Mouse (Mus musculus) megakaryocyte, adult 5-6 weeks (primary cell): ENCODE results near the gene Ccdc155. TPM values are rescaled to one million over a fixed set of nuclear protein-coding genes. Genes with fewer than 3 reads are reported as not detected.
"Not testable (repeated sequence)": the region's sequence is repeated elsewhere in the genome, so short reads cannot be mapped to it uniquely, and the experiment has no call there.

Source experiments
- ATAC-seq: 2 replicates; pipeline ENCODE4 v1.8.0; 2016; ENCODE audit warnings: mild to moderate bottlenecking, inconsistent platforms; ENCODE audit not compliant: poor library complexity, severe bottlenecking
- total RNA-seq, 2 experiments: library from RNA; stranded (forward) in 1 of 2; stranded (reverse) in 1 of 2; fragments of 153-499, 151-499 nt in 1 of 2; fragments of 221-1000, 200-1000 nt in 1 of 2; gene quantifications; 2 replicates each; pipeline versions ENCODE4 v1.2.3 to v1.2.4; 2015 to 2017

Gene Ccdc155
- total RNA-seq, 2 experiments from 2014 or later: not detected

DNA sequence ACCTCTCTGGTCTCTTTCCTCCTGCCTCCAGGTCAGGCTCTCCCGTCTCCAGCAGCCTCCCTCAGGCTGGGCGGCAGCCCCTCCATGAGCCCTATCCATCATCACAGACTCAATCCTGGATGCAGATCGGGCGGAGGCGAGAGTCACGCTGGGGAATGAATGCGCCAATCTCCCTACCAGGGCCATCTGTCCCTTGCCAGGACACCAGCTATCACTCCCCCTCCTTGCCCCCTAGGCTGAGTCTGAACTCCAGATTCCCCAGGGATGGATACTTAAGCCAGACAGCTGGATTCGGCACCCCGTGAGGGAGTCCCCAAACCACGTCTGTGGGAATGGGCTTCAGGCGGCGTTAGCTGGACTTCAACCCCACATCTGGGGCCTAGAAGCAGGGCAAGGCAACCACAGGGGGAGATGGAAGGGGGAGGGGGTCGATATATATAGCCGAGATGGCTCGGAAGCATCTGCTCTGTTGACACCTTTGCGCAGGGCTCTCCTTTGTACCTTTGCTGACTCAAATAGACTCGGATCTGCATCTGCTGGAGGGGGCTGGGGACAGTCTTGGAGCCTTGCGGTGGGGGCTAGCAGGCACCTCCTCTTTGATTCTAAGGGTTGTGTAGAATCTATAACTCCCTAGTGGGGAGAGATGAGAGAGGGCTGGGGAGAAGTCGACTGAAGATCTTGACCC lies 36.8 kb downstream of the Ccdc155 start:
- ATAC-seq: no peak

DNA sequence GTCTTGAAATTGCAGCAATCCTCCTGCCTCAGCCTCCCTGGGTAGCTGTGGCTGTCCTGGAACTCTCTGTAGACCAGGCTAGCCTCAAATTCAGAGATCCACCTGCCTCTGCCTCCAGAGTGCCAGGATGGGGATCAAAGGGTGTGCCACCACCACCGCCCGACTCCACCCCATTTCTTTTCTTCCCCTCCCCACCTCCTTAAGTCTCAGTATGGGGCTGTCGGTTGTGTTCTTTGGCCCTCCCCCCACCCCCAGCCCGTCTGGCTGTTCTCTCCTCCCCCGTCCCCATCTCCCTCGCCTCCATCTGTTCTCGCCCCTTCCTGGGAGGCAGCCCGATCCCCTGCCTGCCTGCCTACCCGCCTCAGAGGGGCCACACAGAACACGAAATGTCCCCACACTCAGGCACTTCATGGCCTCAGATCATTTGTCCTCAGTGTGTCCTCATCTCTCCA lies 37.7 kb downstream of the Ccdc155 start:
- ATAC-seq: no peak

DNA sequence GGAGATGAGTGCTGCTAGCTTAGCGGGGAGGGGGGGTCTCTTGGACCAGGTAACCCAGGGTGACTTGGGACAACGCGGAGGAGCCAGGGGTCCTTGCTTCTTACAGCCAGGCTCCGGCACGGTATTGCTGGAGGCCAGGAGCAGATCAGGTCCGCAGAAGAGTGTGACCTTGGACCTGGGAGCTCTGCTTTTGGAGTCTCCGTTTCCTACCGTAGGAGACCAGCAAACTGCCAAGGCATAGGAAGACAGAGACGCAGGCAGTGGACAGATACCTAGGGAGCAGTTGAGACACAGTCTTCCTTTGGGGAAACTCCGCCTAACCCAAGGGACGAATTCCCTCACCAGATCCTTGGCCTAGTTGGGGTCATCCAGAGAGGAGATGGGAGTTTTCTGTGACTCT lies 39.0 kb downstream of the Ccdc155 start:
- ATAC-seq: no peak

DNA sequence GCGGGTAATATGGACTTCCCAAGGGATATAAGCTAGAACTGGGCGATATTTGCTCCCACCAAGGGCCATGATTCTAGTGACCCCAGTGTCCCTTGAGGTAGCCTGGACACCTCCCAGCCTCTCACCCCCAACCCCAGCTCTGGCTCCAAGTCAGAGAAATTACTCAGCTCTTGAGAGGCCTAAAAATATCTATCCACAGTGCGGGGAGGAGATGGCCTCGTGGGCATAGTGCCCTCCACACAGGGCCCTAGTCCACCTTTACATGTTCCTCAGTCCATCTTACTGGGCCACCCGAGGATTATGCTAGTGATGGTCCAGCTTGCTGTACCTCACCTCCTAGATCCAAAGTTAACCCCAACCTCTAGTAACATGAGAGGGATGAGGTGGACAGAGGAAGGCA lies 39.9 kb downstream of the Ccdc155 start:
- ATAC-seq: no peak

DNA sequence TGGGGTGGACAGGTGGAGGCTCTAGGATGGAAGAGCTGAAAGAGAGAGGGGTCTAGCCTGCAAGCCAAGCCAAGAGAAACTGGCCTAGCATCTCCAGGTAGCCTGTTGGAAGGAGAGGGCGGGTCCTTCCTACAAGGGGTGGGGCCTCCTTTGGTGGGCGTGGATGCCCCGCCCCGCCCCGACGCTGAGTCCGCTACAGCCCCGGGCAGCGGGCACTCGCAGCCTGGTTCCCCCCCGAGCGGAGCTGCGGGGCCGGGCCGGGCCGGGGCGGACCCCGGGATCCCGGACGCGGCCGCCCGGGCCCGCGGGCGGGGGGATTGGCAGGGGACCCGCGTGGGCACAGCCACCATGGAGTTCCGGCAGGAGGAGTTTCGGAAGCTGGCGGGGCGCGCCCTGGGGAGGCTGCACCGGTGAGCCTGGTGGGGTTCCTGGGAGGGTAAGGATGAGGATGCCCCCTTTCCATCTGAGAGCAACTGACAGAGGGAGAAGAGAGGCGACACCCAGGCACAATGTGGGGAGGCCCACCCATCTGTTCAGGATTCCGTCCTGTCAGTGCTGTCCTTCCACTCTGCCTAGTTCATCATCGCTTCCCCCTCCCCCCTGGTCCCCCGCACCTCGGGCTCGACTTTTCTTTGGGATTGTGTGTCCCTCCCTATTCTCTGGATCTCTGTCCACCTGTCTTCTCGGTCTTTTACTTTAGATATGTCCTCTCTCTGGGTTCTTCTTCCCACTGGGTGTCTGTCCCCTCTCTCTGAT lies 40.8 kb downstream of the Ccdc155 start, which contains the start of gene Slc17a7:
Slc17a7 (plus strand) TSS at position 215 of the 756 bp plus-strand sequence.
- ATAC-seq: peak; percentile 59

DNA sequence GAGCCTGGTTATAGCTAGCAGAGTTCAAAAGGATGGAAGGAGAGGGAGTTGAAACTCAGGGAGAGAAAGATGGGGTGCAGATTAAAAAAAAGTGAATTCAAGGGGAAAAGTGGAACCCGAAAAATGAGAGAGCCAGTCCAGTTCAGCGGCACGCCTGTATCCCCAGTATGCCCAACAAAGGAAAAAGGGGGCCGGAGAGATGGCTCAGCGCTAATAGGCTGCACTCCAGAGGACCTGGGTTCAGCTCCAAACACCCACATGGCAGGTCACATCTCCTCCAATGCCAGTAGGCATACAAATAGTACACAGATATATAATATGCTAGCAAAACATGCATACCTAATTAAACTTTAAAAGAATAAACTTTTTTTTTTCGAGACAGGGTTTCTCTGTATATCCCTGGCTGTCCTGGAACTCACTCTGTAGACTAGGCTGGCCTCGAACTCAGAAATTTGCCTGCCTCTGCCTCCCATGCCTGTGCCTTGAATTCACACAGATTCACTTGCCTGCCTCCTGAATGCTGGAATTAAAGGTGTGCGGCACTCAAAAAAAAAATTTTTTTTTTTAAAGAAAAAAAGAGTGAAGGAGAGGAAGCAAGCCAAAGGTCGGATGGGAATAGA lies 41.6 kb downstream of the Ccdc155 start:
- no peak for ATAC-seq

DNA sequence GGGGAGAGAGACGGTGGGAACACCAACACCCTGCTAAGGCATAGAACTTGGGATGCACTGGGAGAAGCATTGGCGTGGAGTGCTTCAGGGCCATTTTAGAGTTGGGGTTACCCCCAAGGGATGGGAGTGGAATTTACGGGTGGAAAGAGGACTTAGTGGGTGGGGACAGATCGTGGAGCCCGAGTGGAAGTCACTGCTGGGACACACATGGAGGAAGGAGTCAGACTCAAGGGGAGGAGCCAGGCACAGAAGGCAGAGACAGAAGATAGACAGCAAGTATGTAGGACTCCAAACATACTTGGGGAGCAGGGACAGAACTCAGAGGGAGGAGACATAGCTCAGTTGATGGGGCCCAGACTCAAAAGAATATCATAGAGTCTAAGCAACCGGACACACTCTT lies 42.1 kb downstream of the Ccdc155 start:
- ATAC-seq: no peak

DNA sequence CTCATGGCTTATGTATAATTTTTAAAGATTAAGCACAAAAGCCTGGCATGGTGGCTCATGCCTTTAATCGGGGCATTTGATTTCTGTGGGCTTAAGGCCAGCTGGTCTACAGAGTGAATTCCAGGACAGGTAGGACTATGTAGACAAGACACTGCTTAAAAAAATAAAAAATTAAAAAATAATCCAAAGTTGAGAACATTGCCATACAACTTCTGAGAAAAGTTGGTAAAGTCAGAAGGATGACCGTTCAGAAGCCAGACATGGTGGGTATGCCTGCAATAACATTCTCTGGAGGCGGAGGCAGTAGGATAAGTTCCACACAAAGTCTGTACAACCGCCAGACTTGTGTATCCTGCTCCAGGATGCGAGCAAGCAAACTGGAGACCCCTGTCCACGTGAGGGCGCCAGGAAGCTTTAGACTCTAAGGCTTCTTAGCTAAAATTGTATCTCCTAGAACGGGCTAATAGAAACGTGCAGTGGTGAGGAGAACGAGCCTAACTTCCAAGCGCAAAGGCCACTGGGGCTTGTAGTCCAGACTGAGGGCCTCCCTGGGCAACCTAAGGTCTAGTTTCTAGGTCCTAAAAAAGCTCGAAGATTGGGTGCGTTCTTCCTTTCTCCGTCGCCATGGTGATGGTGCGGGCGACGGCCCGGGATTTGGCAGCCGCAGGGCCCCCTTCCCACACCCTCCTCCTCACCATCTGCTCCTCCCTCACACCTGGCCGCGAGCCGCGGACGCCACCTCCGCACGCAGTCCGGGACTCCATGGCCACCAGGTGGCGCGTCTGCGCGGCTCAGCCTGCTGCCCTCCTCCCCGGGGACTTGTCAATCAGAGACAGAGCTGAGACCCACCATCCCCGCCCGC lies 42.8 kb downstream of the Ccdc155 start:
- peak; percentile 95 for ATAC-seq

DNA sequence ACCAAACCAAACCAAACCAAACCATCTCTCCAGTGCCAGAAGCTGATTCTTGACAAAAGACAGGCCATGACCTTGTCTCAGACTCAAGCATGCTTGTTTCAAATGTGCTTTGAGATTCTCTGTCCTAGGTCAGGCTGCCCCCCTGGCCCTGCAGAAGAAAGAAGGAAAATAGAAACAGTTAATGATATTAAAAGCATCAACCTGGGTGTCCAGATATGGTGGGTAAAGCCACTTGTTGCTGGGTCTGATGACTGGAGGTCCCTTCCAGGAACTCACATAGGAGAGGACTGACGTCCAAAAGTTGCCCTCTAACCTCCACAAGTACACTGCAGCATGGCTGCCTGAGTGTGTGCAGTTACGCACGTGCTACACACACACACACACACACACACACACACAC lies 43.8 kb downstream of the Ccdc155 start:
- no peak for ATAC-seq

DNA sequence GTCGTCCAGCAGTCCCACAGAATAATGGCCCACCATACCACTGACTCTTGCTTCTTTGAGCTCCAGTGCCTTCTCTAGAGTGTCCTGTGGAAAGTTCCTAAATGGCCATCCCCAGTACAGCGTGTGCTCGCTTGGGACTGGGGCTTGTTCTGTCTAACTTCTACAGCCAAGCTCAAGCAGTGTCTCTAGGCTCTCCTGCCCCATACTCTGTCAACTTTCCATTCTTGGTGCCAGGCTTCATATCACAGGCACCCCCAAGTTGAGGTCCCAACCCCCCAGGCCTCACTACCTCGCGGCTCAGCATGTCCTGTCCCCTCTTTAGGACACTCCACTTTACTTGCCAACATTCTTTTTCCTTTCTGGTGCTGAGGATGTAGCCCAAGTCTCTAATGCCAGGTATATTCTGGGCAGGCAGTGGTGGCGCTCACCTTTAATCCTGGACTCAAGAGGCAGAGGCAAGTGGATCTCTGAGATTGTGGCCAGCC lies 44.3 kb downstream of the Ccdc155 start:
- ATAC-seq: no peak

DNA sequence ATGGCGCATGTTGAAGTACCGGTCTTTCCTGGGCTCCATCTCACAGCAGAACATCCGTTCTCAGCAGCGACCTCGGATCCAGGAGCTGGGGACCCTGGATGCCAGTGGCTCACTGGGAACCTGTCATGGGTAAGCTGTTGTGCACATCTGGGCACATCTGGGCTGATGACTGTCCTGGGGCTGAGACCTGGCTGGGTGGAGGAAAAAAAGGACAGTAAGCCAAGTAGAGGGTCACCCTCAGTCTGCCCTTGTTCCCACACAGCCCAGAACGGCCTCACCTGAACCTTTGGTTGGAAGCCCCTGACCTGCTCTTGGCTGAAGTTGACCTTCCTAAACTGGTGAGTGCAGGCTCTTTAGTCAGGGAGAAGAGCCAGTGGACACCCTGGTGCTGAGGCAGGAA lies 45.7 kb downstream of the Ccdc155 start:
- no peak for ATAC-seq

DNA sequence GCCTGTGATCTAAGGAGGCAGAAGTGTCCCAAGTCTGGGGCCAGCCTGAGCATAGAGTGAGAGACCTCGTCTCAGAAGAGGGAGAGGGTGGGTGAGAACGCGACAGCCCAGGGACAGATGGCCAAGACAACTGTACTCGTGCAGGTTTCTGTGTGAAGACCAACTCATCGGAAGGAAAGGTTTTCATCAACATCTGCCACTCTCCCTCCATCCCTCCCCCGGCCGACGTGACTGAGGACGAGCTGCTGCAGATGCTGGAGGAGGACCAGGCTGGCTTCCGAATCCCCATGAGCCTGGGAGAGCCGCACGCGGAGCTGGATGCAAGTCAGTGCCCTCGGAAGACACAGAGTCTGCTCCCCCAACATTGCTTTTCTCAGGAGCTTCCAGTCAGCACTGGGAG lies 47.2 kb downstream of the Ccdc155 start:
- no peak for ATAC-seq

DNA sequence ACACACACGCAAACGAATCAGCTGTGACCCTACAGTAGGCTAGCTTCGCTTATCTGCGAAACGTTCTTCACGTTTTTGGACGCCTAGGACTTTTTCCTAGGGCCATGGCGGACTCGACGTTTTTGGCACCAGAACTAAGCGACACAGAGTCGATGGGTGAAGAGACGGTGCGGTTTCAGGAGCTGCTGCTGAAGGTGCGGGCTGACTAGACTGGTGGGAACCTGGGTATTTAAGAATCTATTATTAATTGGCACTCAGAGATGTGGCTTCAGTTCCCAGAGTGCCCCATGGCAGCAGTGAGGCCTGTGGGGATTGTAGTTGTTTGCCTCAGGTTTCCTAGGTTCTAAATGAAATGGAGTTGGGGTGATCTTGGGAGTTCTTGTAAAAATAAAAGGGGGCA lies 48.5 kb downstream of the Ccdc155 start:
- ATAC-seq: no peak

DNA sequence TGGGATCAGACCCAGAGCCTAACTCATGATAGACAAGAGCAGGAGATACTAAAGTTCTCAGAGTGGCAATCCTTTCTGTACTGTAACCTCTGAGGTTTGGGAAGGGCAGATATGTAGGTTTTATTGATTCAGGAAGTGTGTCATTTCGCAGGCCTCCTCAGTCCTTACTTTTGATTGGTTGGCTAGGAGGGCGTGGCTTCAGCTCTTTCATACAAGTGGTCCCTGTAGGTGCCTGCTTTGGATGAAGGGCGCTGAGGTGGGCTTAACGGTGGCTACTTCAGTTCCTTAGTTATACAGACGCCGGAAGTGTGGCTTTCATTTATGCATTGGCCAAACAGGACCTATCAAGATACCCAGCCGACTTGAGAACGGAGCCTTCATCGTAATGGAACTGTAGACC lies 49.1 kb downstream of the Ccdc155 start:
- no peak for ATAC-seq

DNA sequence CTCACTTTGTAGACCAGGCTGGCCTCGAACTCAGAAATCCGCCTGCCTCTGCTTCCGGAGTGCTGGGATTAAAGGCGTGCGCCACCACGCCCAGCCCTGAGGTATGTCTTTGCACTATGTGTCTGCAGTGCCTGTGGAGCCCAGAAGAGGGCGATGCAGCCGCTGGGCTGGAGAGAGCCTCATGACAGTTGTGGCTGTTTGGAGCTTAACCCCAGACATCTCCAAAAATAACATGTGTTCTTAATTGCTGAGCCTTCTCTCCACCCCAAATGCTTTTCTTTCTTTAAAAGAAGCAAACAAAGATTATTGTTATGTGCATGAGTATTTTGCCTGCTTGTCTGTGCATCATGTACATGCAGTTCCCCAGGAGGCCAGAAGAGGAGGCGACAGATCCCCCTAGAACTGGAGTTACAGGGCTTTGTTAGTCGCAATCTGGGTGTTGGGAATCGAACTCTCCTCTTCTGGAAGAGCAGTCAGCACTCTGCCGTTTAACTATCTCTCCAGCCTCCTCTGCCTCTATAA lies 49.6 kb downstream of the Ccdc155 start:
- 0 out of 2 replicates have a peak, but pooled peaks have one; percentile 35 for ATAC-seq

DNA sequence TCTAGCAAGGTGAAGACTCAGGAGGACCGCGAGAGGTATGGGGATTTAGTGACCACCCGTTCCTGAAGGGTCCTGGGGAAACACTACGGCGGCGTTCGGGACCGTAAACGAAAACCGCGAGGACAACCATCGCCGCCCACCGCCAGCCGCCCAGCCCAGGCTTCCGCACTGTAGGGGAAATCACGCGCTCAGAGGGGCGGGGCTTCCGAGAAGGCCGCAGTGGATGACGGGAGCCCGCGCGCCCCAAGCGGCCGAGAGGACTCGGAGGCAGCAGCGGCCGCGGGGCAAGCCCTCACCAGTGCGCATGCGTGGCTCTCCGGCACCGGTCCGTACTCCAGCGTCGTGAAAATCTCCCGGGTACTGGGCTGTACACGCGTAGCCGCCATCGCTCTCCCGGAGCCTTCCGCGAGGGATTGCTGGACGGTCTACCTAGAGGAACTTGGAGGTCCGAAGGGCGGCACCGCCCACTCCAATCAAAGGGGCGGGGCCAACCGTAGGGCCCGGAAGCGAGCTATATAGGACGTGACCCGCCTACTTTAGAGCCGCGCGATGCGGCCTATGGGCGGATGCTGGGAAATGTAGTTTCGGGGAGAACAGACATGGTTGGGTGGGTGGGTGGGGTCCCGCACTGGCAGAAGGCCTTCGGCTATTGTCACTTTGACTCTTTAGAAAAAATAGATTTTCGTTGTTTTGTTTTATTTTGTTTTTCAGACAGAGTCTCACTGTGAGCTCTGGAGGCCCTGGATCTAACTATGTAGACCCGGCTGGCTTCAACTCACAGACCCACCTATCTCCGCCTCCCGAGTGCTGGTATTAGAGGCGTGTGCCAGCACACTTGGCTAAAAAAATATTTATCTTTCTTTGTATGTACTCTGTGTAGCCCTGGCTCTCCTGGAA lies 50.3 kb downstream of the Ccdc155 start, which contains the start of the genes Pih1d1 and Aldh16a1:
Pih1d1 (plus strand) TSS at position 208 of the 897 bp plus-strand sequence.
Aldh16a1 (minus strand) TSS at position 489 of the 897 bp plus-strand sequence.
- ATAC-seq: peak; percentile 96

DNA sequence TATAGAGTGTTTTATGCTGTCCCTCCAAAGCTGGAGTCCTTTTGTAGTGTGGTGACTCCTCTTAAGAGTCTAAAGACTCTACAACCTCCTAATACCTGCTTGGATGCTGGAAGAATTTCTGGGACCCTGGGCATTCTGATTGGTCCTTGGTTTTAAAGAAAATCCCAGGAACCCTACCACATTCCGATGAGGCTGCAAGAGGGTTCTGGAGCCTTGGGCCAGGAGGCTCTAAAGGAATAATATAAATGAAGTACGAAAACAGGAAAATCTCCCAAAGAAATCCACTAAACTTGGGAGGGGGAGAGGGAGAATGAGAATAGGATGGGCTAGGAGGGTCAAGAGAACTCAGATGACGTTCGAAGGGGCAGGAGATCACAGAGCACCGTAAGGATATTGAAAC lies 51.1 kb downstream of the Ccdc155 start:
- ATAC-seq: no peak

DNA sequence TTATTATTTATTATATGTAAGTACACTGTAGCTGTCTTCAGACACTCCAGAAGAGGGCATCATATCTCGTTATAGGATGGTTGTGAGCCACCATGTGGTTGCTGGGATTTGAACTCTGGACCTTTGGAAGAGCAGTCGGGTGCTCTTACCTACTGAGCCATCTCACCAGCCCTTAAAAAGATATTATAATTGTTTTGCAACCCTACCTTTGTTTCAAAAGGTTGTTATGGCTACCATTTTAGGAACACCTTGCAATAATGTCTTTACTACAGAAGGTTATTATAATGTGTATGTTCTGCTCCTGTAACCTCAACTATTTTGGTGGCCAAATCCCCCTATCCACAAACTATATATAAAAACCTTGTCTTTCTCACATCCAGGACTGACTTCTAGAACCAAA lies 51.6 kb downstream of the Ccdc155 start:
- not testable (repeated sequence) for ATAC-seq

DNA sequence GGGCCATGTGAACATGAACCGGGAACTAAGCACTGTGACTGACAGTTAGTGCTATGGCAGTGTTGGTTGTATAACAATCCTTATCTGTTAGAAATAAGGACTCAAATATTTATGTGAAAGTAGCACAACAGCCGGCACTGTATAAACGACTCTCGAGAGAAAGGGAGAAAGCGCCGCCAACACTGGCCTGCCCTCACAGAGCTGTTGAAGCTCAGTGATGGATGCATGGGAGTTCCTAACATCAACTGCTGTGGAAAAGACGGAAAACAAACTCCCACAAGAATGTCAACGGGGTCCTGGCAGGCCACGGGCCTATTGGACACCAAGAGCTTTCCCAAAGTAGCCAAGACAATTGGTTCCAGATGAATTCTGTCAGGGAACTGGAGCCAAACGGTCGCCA lies 53.4 kb downstream of the Ccdc155 start:
- no peak for ATAC-seq
